ENCODE assay signal across 8 mouse cellular contexts in the genomic region with DNA sequence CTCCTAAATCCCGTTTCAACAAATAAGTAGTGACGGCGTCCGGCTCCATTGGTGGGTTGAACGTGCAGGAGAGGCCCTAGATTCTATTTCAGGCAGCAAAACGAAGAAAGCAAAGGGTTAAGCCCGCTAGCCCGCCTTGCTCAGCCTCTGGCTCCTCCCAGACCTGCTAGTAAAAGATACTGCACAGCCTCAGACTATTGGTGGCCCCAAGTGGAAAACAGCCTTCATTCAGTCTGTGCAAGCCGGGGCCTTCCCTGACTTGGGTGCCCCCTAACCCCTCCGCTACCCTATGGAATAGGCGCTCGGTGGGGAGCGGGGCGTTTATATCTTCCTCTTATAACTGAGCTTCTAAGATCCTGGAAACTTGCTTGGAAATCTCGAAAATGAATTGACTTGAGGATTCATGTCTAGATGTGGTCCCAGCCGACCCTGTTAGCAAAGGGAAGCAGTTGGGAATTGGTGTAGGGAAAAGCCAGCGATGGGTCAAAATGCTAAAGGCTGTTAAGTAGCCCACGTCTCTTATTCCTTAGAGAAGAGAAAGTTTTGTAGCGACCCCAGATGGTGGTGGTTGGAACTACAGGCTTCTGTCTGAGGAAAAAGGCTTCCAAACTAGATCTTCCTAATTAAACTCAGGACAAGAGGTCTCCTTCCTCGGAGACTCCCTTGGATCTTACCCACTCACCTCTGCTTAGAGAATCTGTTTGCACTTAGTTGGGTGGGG. TPM values are rescaled to one million over a fixed set of nuclear protein-coding genes. Genes with fewer than 3 reads are reported as not detected.
A peak's percentile ranks its signal among the peaks of the same experiment; 100 is the strongest.
DNase-seq lines count a peak whose midpoint lies in the region; ATAC-seq lines count a peak whose summit lies in the region.

No protein-coding gene starts in this region.

- WGBS in hindbrain, embryonic 15.5 days = under 1% methylated on average over 20 of the region's 20 CpGs

- DNase-seq in heart, adult 11 months = peak; percentile 94
- DNase-seq in heart, postnatal 25 days (ENCODE audit: low spot score) = no peak
- peak; percentile 78 for DNase-seq in cerebellum, adult 9-10 months
- peak; percentile 88 for DNase-seq in forelimb bud, embryonic 11.5 days (ENCODE audit: low read depth, low spot score)
- peak; percentile 62 to 71 for DNase-seq in left cerebral cortex, postnatal 10 days (ENCODE audit: extremely low spot score in 1 of 2, low spot score in 2 of 2)
- peak; percentile 53 to 59 for DNase-seq in right cerebral cortex, postnatal 36 days (ENCODE audit: low spot score in 2 of 2)

- ATAC-seq in hindbrain, embryonic 15.5 days (ENCODE audit: low FRiP score, low read depth) = peak; percentile 17; the same call in 1 of the 2 replicates

- peak overlapping the region; percentile 80 for H3K4me2 ChIP-seq in hindbrain, embryonic 15.5 days

- no peaks in the 10 kb centered on the region for H3K27me3 ChIP-seq in hindbrain, embryonic 15.5 days
- peaks cover 58% of the 10 kb centered on the region for H3K27me3 ChIP-seq in megakaryocyte, embryonic 14.5 days (replicated peaks)

- peaks cover 29% of the 10 kb centered on the region for H3K4me1 ChIP-seq in hindbrain, embryonic 15.5 days (replicated peaks)
- peaks cover 48% of the 10 kb centered on the region for H3K4me1 ChIP-seq in megakaryocyte, embryonic 14.5 days

- H3K27ac ChIP-seq in hindbrain, embryonic 15.5 days (replicated peaks) = peak overlapping the region; percentile 98

- H3K36me3 ChIP-seq in hindbrain, embryonic 15.5 days = no peaks in the 10 kb centered on the region
- H3K36me3 ChIP-seq in megakaryocyte, embryonic 14.5 days (replicated peaks; ENCODE audit: low read length) = peaks cover 6% of the 10 kb centered on the region

- H3K9me3 ChIP-seq in hindbrain, embryonic 15.5 days = no peaks in the 10 kb centered on the region
- peaks cover 5% of the 10 kb centered on the region for H3K9me3 ChIP-seq in megakaryocyte, embryonic 14.5 days

- intact Hi-C loops in heart, postnatal 25 days (cut with DNase I) = loop anchor here (2.0 kb wide), 1 partner anchor 28 kb away; no protein-coding TSS in a partner anchor
- intact Hi-C loops in left cerebral cortex, postnatal 10 days (cut with DNase I) = no loop called here

- H3K4me3 ChIP-seq in hindbrain, embryonic 15.5 days = peak overlapping the region; percentile 61
- H3K4me3 ChIP-seq in megakaryocyte, embryonic 14.5 days (replicated peaks) = peak overlapping the region; percentile 91

- peak overlapping the region; percentile 85; the same call in 1 of the 2 replicates for H3K9ac ChIP-seq in hindbrain, embryonic 15.5 days

RNA-seq across cellular contexts. Expression of a gene that starts 0.9 kb away (rescaled TPM):
- total RNA-seq in heart, postnatal 25 days (2021) = 1 to 10 TPM; 2.3 to 2.7 TPM
- polyA plus RNA-seq in hindbrain, embryonic 15.5 days (2015; fragmentation: Nextera tagmentation; extraction: Ambion mirVana) = 30.5 and 34.6 TPM in 2 replicates
- total RNA-seq in left cerebral cortex, postnatal 10 days (2021) = 100 to 1,000 TPM; 103 to 107 TPM
- 7.0 and 10.2 TPM in 2 replicates for polyA plus RNA-seq in megakaryocyte, embryonic 14.5 days (2012; ENCODE audit: insufficient read depth, low replicate concordance)

RNA-seq across cellular contexts. Expression of a gene that starts 11.9 kb away (rescaled TPM):
- total RNA-seq in heart, postnatal 25 days (2021) = not detected
- not detected in 2 replicates for polyA plus RNA-seq in hindbrain, embryonic 15.5 days (2015; fragmentation: Nextera tagmentation; extraction: Ambion mirVana)
- total RNA-seq in left cerebral cortex, postnatal 10 days (2021) = not detected
- 2.3 TPM in 1 of 2 replicates, not detected in the other for polyA plus RNA-seq in megakaryocyte, embryonic 14.5 days (2012; ENCODE audit: insufficient read depth, low replicate concordance)

RNA-seq across cellular contexts. Expression of a gene that starts 18.4 kb away (rescaled TPM):
- not detected for total RNA-seq in heart, postnatal 25 days (2021)
- 3.7 and 5.2 TPM in 2 replicates for polyA plus RNA-seq in hindbrain, embryonic 15.5 days (2015; fragmentation: Nextera tagmentation; extraction: Ambion mirVana)
- not detected for total RNA-seq in left cerebral cortex, postnatal 10 days (2021)
- polyA plus RNA-seq in megakaryocyte, embryonic 14.5 days (2012; ENCODE audit: insufficient read depth, low replicate concordance) = not detected in 2 replicates

RNA-seq across cellular contexts. Expression of a gene that starts 47.9 kb away (rescaled TPM):
- total RNA-seq in heart, postnatal 25 days (2021) = 10 to 100 TPM; 50.1 to 62.2 TPM
- 0.30 and 0.43 TPM in 2 replicates for polyA plus RNA-seq in hindbrain, embryonic 15.5 days (2015; fragmentation: Nextera tagmentation; extraction: Ambion mirVana)
- not detected for total RNA-seq in left cerebral cortex, postnatal 10 days (2021)
- not detected in 2 replicates for polyA plus RNA-seq in megakaryocyte, embryonic 14.5 days (2012; ENCODE audit: insufficient read depth, low replicate concordance)

RNA-seq across cellular contexts. Expression of a gene that starts 56.1 kb away (rescaled TPM):
- total RNA-seq in heart, postnatal 25 days (2021) = not detected
- polyA plus RNA-seq in hindbrain, embryonic 15.5 days (2015; fragmentation: Nextera tagmentation; extraction: Ambion mirVana) = not detected in 2 replicates
- under 1 TPM in 1 of 2 experiments, not detected in 1; 0.20 TPM for total RNA-seq in left cerebral cortex, postnatal 10 days (2021)
- not detected in 2 replicates for polyA plus RNA-seq in megakaryocyte, embryonic 14.5 days (2012; ENCODE audit: insufficient read depth, low replicate concordance)

Comparison
In these comparisons a context has a peak if more than half of its experiments do, and no peak if none do; other contexts are left out.
1. RNA of a gene that starts 0.9 kb away (total RNA-seq): 103 to 107 TPM in left cerebral cortex, postnatal 10 days; 2.3 to 2.7 TPM in heart, postnatal 25 days; every median in the first group is over 10 times any median in the second.